Mouse (Mus musculus): ENCODE measurements at regions not wholly inside any gene's neighbourhood (a gene's known extent, or its start where the extent isn't known, plus 50 kb on each side); places are given as distances from the start of the nearest gene placed in this dataset.

- DNase-seq = no peak
Measured at GRCm38 (mm10) chr9:113601451-113601850, 106.6 kb downstream of the Pdcd6ip start.

- DNase-seq = no peak
Measured at GRCm38 (mm10) chr9:113587260-113587659, 120.8 kb downstream of the Pdcd6ip start.

- no peak for DNase-seq
Measured at GRCm38 (mm10) chr9:113586477-113586876, 121.6 kb downstream of the Pdcd6ip start.

- DNase-seq = no peak
Measured at GRCm38 (mm10) chr9:113578221-113578620, 129.8 kb downstream of the Pdcd6ip start.

GRCm38 (mm10) chr9:113568849-113569248 is 139.2 kb downstream of the Pdcd6ip start:
- no peak for DNase-seq

GRCm38 (mm10) chr9:113567705-113568104 is 140.4 kb downstream of the Pdcd6ip start:
- no peak for DNase-seq

- peak; percentile 7 for DNase-seq
Measured at GRCm38 (mm10) chr9:113566620-113567019, 141.4 kb downstream of the Pdcd6ip start.

GRCm38 (mm10) chr9:113553911-113554310 is 154.1 kb downstream of the Pdcd6ip start:
- no peak for DNase-seq

- DNase-seq = no peak
Measured at GRCm38 (mm10) chr9:113547458-113547857, 160.6 kb downstream of the Pdcd6ip start.

GRCm38 (mm10) chr9:113528586-113528985 is 179.5 kb downstream of the Pdcd6ip start:
- peak; percentile 63 for DNase-seq

- no peak for DNase-seq
Measured at GRCm38 (mm10) chr9:113524307-113524706, 183.8 kb downstream of the Pdcd6ip start.

- DNase-seq = no peak
Measured at GRCm38 (mm10) chr9:113523173-113523572, 184.9 kb downstream of the Pdcd6ip start.

GRCm38 (mm10) chr9:113519727-113520126 is 188.3 kb downstream of the Pdcd6ip start:
- DNase-seq = no peak

GRCm38 (mm10) chr9:113518482-113518881 is 189.6 kb downstream of the Pdcd6ip start:
- no peak for DNase-seq

GRCm38 (mm10) chr9:113517756-113518155 is 190.3 kb downstream of the Pdcd6ip start:
- no peak for DNase-seq

- DNase-seq = no peak
Measured at GRCm38 (mm10) chr9:113515703-113516020, 192.4 kb downstream of the Pdcd6ip start.

- DNase-seq = no peak
Measured at GRCm38 (mm10) chr9:113514846-113515702, 193.0 kb downstream of the Pdcd6ip start.

GRCm38 (mm10) chr9:113511302-113511701 is 196.8 kb downstream of the Pdcd6ip start:
- no peak for DNase-seq

GRCm38 (mm10) chr9:113509368-113509767 is 198.7 kb downstream of the Pdcd6ip start:
- no peak for DNase-seq

GRCm38 (mm10) chr9:113508821-113509220 is 199.2 kb downstream of the Pdcd6ip start:
- no peak for DNase-seq

GRCm38 (mm10) chr9:113507561-113508460 is 200.2 kb downstream of the Pdcd6ip start:
- DNase-seq = no peak

- no peak for DNase-seq
Measured at GRCm38 (mm10) chr9:113499246-113499645, 208.8 kb downstream of the Pdcd6ip start.

- no peak for DNase-seq
Measured at GRCm38 (mm10) chr9:113496176-113496732, 211.8 kb downstream of the Pdcd6ip start.

- DNase-seq = no peak
Measured at GRCm38 (mm10) chr9:113488651-113489050, 219.4 kb downstream of the Pdcd6ip start.
